Mouse (Mus musculus) MEL (cell line): ENCODE results near the gene Fastk.

Experiments used
- HCFC1 ChIP-seq: IDR thresholded peaks from 2 replicates; pipeline ENCODE4 v1.6.1; 2012; ENCODE audit warnings: low read depth, mild to moderate bottlenecking, inconsistent platforms, low read length, improper control_type of control experiment, moderate library complexity
- POLR2AphosphoS5 ChIP-seq: IDR thresholded peaks from 2 replicates; pipeline ENCODE4 v1.6.1; 2012; ENCODE audit warnings: low read depth, borderline replicate concordance, mild to moderate bottlenecking, inconsistent platforms, low read length, moderate library complexity, mixed read lengths

DNA sequence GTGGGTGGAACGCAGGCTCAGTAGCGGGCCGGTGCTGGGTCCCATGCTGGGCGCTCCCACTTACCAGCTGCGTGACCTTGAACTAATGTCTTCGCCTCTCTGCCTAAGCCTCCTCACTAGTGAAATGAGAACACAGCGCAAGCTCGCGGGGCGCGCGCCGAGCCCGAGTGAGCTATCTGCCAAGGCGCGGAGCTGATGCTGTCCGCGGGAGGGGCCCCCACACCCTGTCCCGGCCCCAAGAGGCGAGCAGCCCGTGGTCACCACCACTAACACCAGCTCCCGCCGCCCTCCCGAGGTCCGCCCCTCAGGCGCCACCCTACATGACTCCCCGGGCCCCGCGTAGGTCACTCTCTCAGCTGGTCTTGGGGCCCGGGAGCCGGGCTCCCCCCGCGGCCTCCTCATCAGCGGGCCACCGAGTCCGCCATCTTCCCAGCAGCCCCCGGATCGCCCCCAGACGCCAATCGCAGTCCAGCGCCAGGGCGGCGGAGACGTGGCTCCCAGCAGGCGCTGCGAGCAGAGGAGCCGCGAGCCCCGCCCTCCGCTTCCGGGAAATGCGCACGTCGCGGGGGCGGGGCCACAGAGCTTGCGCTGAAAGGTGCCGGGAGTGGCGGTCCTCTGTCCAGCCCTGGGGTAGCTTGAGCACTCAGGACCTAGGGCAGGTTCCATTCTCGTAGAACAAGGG lies at the start of gene Fastk:
- TF ChIP-seq POLR2AphosphoS5 (no peak), HCFC1 (peak; percentile 94)
